Mouse (Mus musculus) bone marrow, adult 2 months (tissue): ENCODE measurements around the gene Smurf2.

Experiments
- CTCF ChIP-seq: fragments of 200-500 bp; IDR thresholded peaks from 2 replicates; pipeline ENCODE4 v1.5.1; 2011; ENCODE audit warnings: low read length, control low read depth; ENCODE audit not compliant: control insufficient read depth, insufficient read depth
- POLR2A ChIP-seq: fragments of 200-500 bp; IDR thresholded peaks from 2 replicates; pipeline ENCODE4 v1.6.1; 2011; ENCODE audit warnings: low read depth, mild to moderate bottlenecking, control low read depth, low read length, borderline replicate concordance; ENCODE audit not compliant: control insufficient read depth

DNA sequence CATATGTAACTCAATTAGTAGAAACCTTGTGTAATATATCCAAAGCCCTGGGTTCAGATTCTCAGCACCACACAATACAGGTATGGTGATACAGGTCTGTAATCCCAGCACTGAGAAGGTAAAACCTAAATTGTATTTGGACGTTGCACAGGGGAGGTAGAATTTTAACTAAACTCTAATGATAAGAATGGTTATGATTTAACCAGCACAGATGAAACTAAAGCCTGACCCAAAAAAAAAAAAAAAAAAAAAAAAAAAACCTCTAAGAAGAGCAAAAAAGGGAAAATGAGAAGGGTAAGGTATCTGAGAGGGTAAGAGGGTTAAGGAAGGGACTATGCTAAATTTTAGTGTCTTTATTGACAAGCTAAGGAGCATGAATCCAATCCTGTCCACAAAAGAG lies 20.7 kb downstream of the Smurf2 start:
- TF ChIP-seq POLR2A (no peak), CTCF (no peak)
